ENCODE assay signal across 8 mouse cellular contexts in genomic region chr2:91070076-91070800, GRCm38 (mm10). TPM values are rescaled to one million over a fixed set of nuclear protein-coding genes. Genes with fewer than 3 reads are reported as not detected.
DNase-seq lines count a peak whose midpoint lies in the region; ATAC-seq and TF ChIP-seq lines count a peak whose summit lies in the region.

Gene Slc39a13, minus strand, starts transcription at chr2:91070417.

- peaks cover 18% of the 10 kb centered on the region for H3K36me3 ChIP-seq in embryonic facial prominence, embryonic 13.5 days
- no peaks in the 10 kb centered on the region for H3K36me3 ChIP-seq in heart, adult 2 months (ENCODE audit: control insufficient read depth, insufficient read depth, low read length)
- H3K36me3 ChIP-seq in limb, embryonic 13.5 days, result peaks cover 25% of the 10 kb centered on the region
- H3K36me3 ChIP-seq in midbrain, embryonic 16.5 days (ENCODE audit: control insufficient read depth, insufficient read depth, low read length), result peaks cover 8% of the 10 kb centered on the region

- DNase-seq in 3134 (ENCODE audit: extremely low read depth, insufficient read length, low spot score), result peak; percentile 98
- peak; percentile 96 to 97 for DNase-seq in adrenal gland, postnatal 36 days
- peak; percentile 97 for DNase-seq in heart, adult 2 months
- peak; percentile 96 to 97 for DNase-seq in kidney, adult 8-10 months
- peak; percentile 94 to 97 for DNase-seq in spleen, postnatal 10 days (ENCODE audit: low spot score in 2 of 2)

- intact Hi-C loops in heart, adult 2 months (cut with DNase I), result loop anchor here (1.0 to 5.0 kb wide), 3 partner anchors 16 to 132 kb away; partner anchors contain the start of genes Acp2, Nr1h3 and Psmc3

- H3K9ac ChIP-seq in embryonic facial prominence, embryonic 13.5 days, result peak within 1 kb of the TSS; percentile 81
- H3K9ac ChIP-seq in heart, adult 2 months (ENCODE audit: low read depth, low read length), result peak within 1 kb of the TSS; percentile 68
- peak within 1 kb of the TSS; percentile 73 for H3K9ac ChIP-seq in limb, embryonic 13.5 days
- peak within 1 kb of the TSS; percentile 82 for H3K9ac ChIP-seq in midbrain, embryonic 16.5 days (ENCODE audit: low read depth, low read length)

- H3K4me2 ChIP-seq in embryonic facial prominence, embryonic 13.5 days, result peak within 1 kb of the TSS; percentile 77
- H3K4me2 ChIP-seq in limb, embryonic 13.5 days (replicated peaks), result peak within 1 kb of the TSS; percentile 79
- peak within 1 kb of the TSS; percentile 81 for H3K4me2 ChIP-seq in midbrain, embryonic 16.5 days (ENCODE audit: low read length)

- peak within 1 kb of the TSS; percentile 88 for H3K27ac ChIP-seq in embryonic facial prominence, embryonic 13.5 days
- H3K27ac ChIP-seq in heart, adult 2 months, result peak within 1 kb of the TSS; percentile 87
- peak within 1 kb of the TSS; percentile 73 for H3K27ac ChIP-seq in limb, embryonic 13.5 days
- peak within 1 kb of the TSS; percentile 80 for H3K27ac ChIP-seq in midbrain, embryonic 16.5 days (ENCODE audit: low read length)

- TF ChIP-seq POLR2A in heart, adult 2 months (IDR thresholded peaks at IDR 0.05; ENCODE audit: insufficient read depth, low read depth, low read length), result peak; percentile 53

- peak; percentile 96 for ATAC-seq in embryonic facial prominence, embryonic 13.5 days (ENCODE audit: insufficient number of reproducible peaks, insufficient read depth, low FRiP score, low TSS enrichment, low read depth)
- ATAC-seq in limb, embryonic 13.5 days (ENCODE audit: low FRiP score, low read depth), result peak; percentile 96
- peak; percentile 97 for ATAC-seq in midbrain, embryonic 16.5 days

- no peaks in the 10 kb centered on the region for H3K27me3 ChIP-seq in embryonic facial prominence, embryonic 13.5 days
- no peaks in the 10 kb centered on the region for H3K27me3 ChIP-seq in heart, adult 2 months (ENCODE audit: control insufficient read depth, insufficient read depth, low read length)
- H3K27me3 ChIP-seq in limb, embryonic 13.5 days, result no peaks in the 10 kb centered on the region
- H3K27me3 ChIP-seq in midbrain, embryonic 16.5 days (ENCODE audit: control insufficient read depth, insufficient read depth, low read depth, low read length), result no peaks in the 10 kb centered on the region

- no peaks in the 10 kb centered on the region for H3K79me2 ChIP-seq in heart, adult 2 months (replicated peaks; ENCODE audit: control insufficient read depth, insufficient read depth, low read length)

- H3K9me3 ChIP-seq in embryonic facial prominence, embryonic 13.5 days, result no peaks in the 10 kb centered on the region
- H3K9me3 ChIP-seq in limb, embryonic 13.5 days, result no peaks in the 10 kb centered on the region
- H3K9me3 ChIP-seq in midbrain, embryonic 16.5 days (replicated peaks; ENCODE audit: control insufficient read depth, low read length, poor library complexity, severe bottlenecking), result no peaks in the 10 kb centered on the region

- H3K4me3 ChIP-seq in embryonic facial prominence, embryonic 13.5 days, result peak within 1 kb of the TSS; percentile 57
- H3K4me3 ChIP-seq in heart, adult 2 months, result peak within 1 kb of the TSS; percentile 52
- H3K4me3 ChIP-seq in limb, embryonic 13.5 days, result peak within 1 kb of the TSS; percentile 65
- peak within 1 kb of the TSS; percentile 79 for H3K4me3 ChIP-seq in midbrain, embryonic 16.5 days (ENCODE audit: low read depth, low read length)

- TF ChIP-seq CTCF in heart, adult 2 months (IDR thresholded peaks at IDR 0.05), result 0 out of 2 replicates have a peak, but pooled peaks have one; percentile 100

- peak; percentile 72; the same call in 1 of the 2 replicates for TF ChIP-seq EP300 in heart, adult 2 months (IDR thresholded peaks at IDR 0.05; ENCODE audit: insufficient read depth, low read depth, low read length)

- peaks cover 19% of the 10 kb centered on the region for H3K4me1 ChIP-seq in embryonic facial prominence, embryonic 13.5 days
- H3K4me1 ChIP-seq in heart, adult 2 months (ENCODE audit: control insufficient read depth, insufficient read depth, low read length), result peaks cover 6% of the 10 kb centered on the region
- peaks cover 20% of the 10 kb centered on the region for H3K4me1 ChIP-seq in limb, embryonic 13.5 days
- peaks cover 24% of the 10 kb centered on the region for H3K4me1 ChIP-seq in midbrain, embryonic 16.5 days (ENCODE audit: control insufficient read depth, insufficient read depth, low read length)

- under 1% methylated on average over 69 of the region's 69 CpGs for WGBS in embryonic facial prominence, embryonic 13.5 days
- WGBS in heart, adult 2 months, result under 1% methylated on average over 66 of the region's 69 CpGs
- under 1% methylated on average over 60 of the region's 69 CpGs for WGBS in limb, embryonic 13.5 days
- under 1% methylated on average over 67 of the region's 69 CpGs for WGBS in midbrain, embryonic 16.5 days

RNA-seq across cellular contexts. Expression of gene Slc39a13, which starts in this region (rescaled TPM):
- 10 to 100 TPM; 24.2 to 31.9 TPM for total RNA-seq in adrenal gland, postnatal 36 days (2021)
- polyA plus RNA-seq in embryonic facial prominence, embryonic 13.5 days (2015; fragmentation: Nextera tagmentation; extraction: Ambion mirVana), result 64.3 and 67.4 TPM in 2 replicates
- 10 to 100 TPM; 21.1 to 22.3 TPM for total RNA-seq in heart, adult 2 months (2021)
- 57.3 and 58.6 TPM in 2 replicates for polyA plus RNA-seq in heart, adult 2 months (2012; rRNA removed)
- polyA plus RNA-seq in limb, embryonic 13.5 days (2015; fragmentation: Nextera tagmentation; extraction: Ambion mirVana), result 59.9 and 67.5 TPM in 2 replicates
- polyA plus RNA-seq in midbrain, embryonic 16.5 days (2015; fragmentation: Nextera tagmentation; extraction: Ambion mirVana), result 30.4 and 35.0 TPM in 2 replicates

Comparison
In these comparisons a context has a peak if more than half of its experiments do, and no peak if none do; other contexts are left out.
1. Peak in every context shown above with its lines: DNase-seq, ATAC-seq, H3K4me3 ChIP-seq and H3K27ac ChIP-seq.